Mouse (Mus musculus) testis, adult 10 weeks (tissue): ENCODE measurements around the gene Rcor1. TPM values are rescaled to one million over a fixed set of nuclear protein-coding genes. Genes with fewer than 3 reads are reported as not detected.

Source experiments
- polyA plus RNA-seq: library from polyadenylated mRNA; stranded (reverse); fragments of 350-450 nt; fragmentation: Illumina TruSeq; extraction: RNeasy Lipid Tissue Mini Kit (QIAGEN cat#74804); gene quantifications from one replicate; pipeline ENCODE4 v1.2.3, GENCODE M21; 2014; ENCODE audit warnings: low read depth, low replicate concordance

Rcor1 gene
- 24.1 TPM for polyA plus RNA-seq

DNA sequence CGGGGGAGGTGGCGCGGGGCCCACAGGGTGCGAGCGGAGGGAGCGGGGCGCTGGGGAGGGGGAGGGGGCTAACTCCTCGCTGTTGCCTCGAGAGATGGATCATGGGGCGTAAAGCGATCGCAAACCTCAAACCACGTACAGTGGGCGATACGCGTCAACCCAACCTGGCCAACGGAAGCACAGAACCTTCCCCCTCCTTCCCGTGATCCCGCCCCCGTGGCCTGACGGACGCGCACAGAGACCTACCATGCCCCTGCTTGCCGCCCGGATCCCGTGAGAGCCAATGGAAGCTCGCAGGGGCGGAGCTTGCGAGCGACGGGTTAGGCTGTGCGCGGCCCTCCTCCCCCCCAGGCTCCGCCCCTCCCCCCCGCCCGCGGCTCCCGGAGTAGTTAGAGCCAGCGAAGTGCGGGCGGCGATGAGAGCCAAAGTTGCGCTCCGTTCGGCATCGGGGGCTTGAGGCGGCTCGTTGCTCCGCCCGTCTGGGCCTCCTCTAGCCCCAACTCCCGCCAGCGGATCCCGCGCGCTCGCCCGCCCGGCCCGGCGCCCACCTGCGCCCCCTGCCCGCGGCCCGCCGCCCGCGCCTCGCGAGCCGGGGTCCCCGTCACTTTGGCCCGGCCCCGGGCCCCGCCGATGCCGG lies at the start of gene Rcor1:
Rcor1 (plus strand) TSS at position 376 of the 637 bp plus-strand sequence.

Other genes starting within 250 kb of the Rcor1 start
- gene Mok, start 198.4 kb upstream of the Rcor1 start, polyA plus RNA-seq: 88.5 TPM
- 4.1 TPM for gene Zfp839, start 189.1 kb upstream of the Rcor1 start, polyA plus RNA-seq
- gene Cinp, start 150.2 kb upstream of the Rcor1 start, polyA plus RNA-seq: 18.9 TPM
- 3.0 TPM for gene Tecpr2, start 150.1 kb upstream of the Rcor1 start, polyA plus RNA-seq
- gene Ankrd9, start 60.3 kb upstream of the Rcor1 start, polyA plus RNA-seq: 0.38 TPM
- 1.2 TPM for gene Traf3, start 127.0 kb downstream of the Rcor1 start, polyA plus RNA-seq
- 0.76 TPM for gene 4930595D18Rik, start 145.1 kb downstream of the Rcor1 start, polyA plus RNA-seq
- gene Amn, start 231.7 kb downstream of the Rcor1 start, polyA plus RNA-seq: not detected